Mouse (Mus musculus): ENCODE data around the gene 6430550D23Rik.

GRCm38 (mm10) chr2:155961862-155962261 is 45.9 kb downstream of the 6430550D23Rik start:
- TF ChIP-seq CTCF (IDR thresholded peaks at IDR 0.05) (no peak), EP300 (IDR thresholded peaks at IDR 0.05; ENCODE audit: insufficient read depth, low read depth, low read length) (no peak), POLR2A (IDR thresholded peaks at IDR 0.05; ENCODE audit: insufficient read depth, low read depth, low read length) (no peak)

Data from heart, adult 2 months (tissue).